Mouse (Mus musculus) embryonic facial prominence, embryonic 13.5 days (tissue): ENCODE measurements around the gene Fscn3. TPM values are rescaled to one million over a fixed set of nuclear protein-coding genes. Genes with fewer than 3 reads are reported as not detected.

Source experiments
- polyA plus RNA-seq: library from polyadenylated mRNA; unstranded; fragments of >200 nt; fragmentation: Nextera tagmentation; extraction: Ambion mirVana; gene quantifications from 2 replicates; pipeline ENCODE4 v1.2.1, GENCODE M21; 2015

Fscn3 gene
- polyA plus RNA-seq, 1 experiment from 2014 or later, result not detected

Other genes with a start within 250 kb of the Fscn3 start
- gene Zfp800, start 29.8 kb upstream of the Fscn3 start, polyA plus RNA-seq, result 16.6 and 20.4 TPM in 2 replicates
- gene Arf5, start 4.2 kb upstream of the Fscn3 start, polyA plus RNA-seq, result 358 and 407 TPM in 2 replicates
- gene Gcc1, start 601 bp downstream of the Fscn3 start, polyA plus RNA-seq, result 9.9 and 12.2 TPM in 2 replicates
- not detected in 2 replicates for gene Pax4, start 21.6 kb downstream of the Fscn3 start, polyA plus RNA-seq
- 118 and 125 TPM in 2 replicates for gene Snd1, start 47.4 kb downstream of the Fscn3 start, polyA plus RNA-seq